Mouse (Mus musculus): ENCODE measurements around the gene Slc25a35. TPM values are rescaled to one million over a fixed set of nuclear protein-coding genes. Genes with fewer than 3 reads are reported as not detected.
"Not testable (repeated sequence)": the region's sequence is repeated elsewhere in the genome, so short reads cannot be mapped to it uniquely, and the experiment has no call there.

The Slc25a35 gene
- total RNA-seq, 1 experiment, result 2.7 TPM

DNA sequence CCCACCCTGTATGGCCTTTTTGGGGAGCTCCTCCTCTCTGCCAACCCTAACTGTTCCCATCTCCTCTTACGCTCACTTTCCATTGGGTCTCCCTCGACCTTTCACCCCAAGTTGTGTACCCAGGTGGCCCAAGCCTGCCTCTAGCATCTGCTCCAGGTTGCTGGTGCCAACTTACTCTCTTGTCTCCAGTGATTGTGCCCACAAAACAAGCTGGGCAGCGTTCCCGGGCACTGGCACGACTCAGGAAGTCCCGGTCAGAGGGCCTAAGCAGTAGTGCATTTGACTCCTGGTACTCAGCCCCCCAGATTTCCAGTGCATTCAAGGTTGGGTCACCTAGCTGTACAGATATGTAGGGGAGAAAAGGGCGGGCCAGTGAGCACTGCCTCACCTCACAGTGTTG is 25.2 kb downstream of the Slc25a35 start:
- TF ChIP-seq CHD2 (IDR thresholded peaks at IDR 0.05; ENCODE audit: low read depth, low read length), result no peak
- TF ChIP-seq HCFC1 (IDR thresholded peaks at IDR 0.05; ENCODE audit: borderline replicate concordance, insufficient read depth, low read length), result no peak
- TF ChIP-seq ZC3H11A (IDR thresholded peaks at IDR 0.05; ENCODE audit: borderline replicate concordance, low read depth, low read length), result no peak
- TF ChIP-seq ZNF384 (IDR thresholded peaks at IDR 0.05; ENCODE audit: low read depth, low read length), result no peak
- TF ChIP-seq MAFK (IDR thresholded peaks at IDR 0.05; ENCODE audit: insufficient read depth, low read depth, low read length), result no peak
- in situ Hi-C loops (cut with MboI; ENCODE audit: low sequenced_read_pairs in 2 of 2, unreplicated experiment in 2 of 2), result no loop called here
- no peaks in the 10 kb centered on the region for H3K9me3 ChIP-seq (ENCODE audit: control insufficient read depth, insufficient read depth, low read depth, low read length)

DNA sequence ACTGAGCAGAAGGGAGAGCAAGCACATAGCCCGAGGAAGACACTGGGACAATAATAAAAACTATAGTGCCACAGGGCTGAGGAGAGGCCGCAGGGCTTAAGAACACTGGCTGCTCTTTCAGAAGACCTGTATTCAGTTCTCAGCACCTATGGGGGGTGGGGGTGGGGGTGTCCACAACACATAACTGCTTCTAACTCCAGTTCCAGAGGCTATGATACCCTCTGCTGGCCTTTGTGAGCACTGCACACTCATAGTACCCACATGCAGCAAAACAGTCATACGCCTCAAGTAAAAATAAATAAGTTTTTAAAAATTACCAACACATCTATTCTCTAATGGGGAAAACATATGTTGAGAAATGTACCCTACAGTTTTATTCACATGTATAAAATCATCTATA is 26.4 kb downstream of the Slc25a35 start:
- H3K36me3 ChIP-seq (ENCODE audit: control insufficient read depth, insufficient read depth, low read length, poor library complexity, severe bottlenecking), result peaks cover 84% of the 10 kb centered on the region
- no peaks in the 10 kb centered on the region for H3K4me1 ChIP-seq (ENCODE audit: control insufficient read depth in 2 of 2, insufficient read depth in 2 of 2, low read length in 2 of 2, poor library complexity in 1 of 2)
- no peak overlapping the region for H3K27ac ChIP-seq (ENCODE audit: insufficient read depth, low read depth, low read length, poor library complexity, severe bottlenecking)
- no peak overlapping the region for H3K9ac ChIP-seq (ENCODE audit: insufficient read depth, low read depth, low read length, poor library complexity, severe bottlenecking)
- no peak for TF ChIP-seq CHD2 (IDR thresholded peaks at IDR 0.05; ENCODE audit: low read depth, low read length)
- TF ChIP-seq HCFC1 (IDR thresholded peaks at IDR 0.05; ENCODE audit: borderline replicate concordance, insufficient read depth, low read length), result no peak
- no peak for TF ChIP-seq ZC3H11A (IDR thresholded peaks at IDR 0.05; ENCODE audit: borderline replicate concordance, low read depth, low read length)
- TF ChIP-seq MAFK (IDR thresholded peaks at IDR 0.05; ENCODE audit: insufficient read depth, low read depth, low read length), result no peak
- TF ChIP-seq ZNF384 (IDR thresholded peaks at IDR 0.05; ENCODE audit: low read depth, low read length), result no peak
- no peak overlapping the region for H3K4me3 ChIP-seq (ENCODE audit: insufficient read depth in 1 of 2, low read depth in 1 of 2, low read length in 2 of 2, poor library complexity in 1 of 2, severe bottlenecking in 1 of 2)
- in situ Hi-C loops (cut with MboI; ENCODE audit: low sequenced_read_pairs in 2 of 2, unreplicated experiment in 2 of 2), result no loop called here
- H3K9me3 ChIP-seq (ENCODE audit: control insufficient read depth, insufficient read depth, low read depth, low read length), result no peaks in the 10 kb centered on the region
- no peak for DNase-seq (ENCODE audit: low read depth, low spot score)

More for the DNA sequence above, 25.2 kb downstream of the Slc25a35 start:
- peaks cover 78% of the 10 kb centered on the region for H3K36me3 ChIP-seq (ENCODE audit: control insufficient read depth, insufficient read depth, low read length, poor library complexity, severe bottlenecking)
- no peak for DNase-seq (ENCODE audit: low read depth, low spot score)
- H3K4me3 ChIP-seq (ENCODE audit: insufficient read depth in 1 of 2, low read depth in 1 of 2, low read length in 2 of 2, poor library complexity in 1 of 2, severe bottlenecking in 1 of 2), result no peak overlapping the region
- H3K9ac ChIP-seq (ENCODE audit: insufficient read depth, low read depth, low read length, poor library complexity, severe bottlenecking), result no peak overlapping the region
- H3K27ac ChIP-seq (ENCODE audit: insufficient read depth, low read depth, low read length, poor library complexity, severe bottlenecking), result no peak overlapping the region
- no peaks in the 10 kb centered on the region for H3K4me1 ChIP-seq (ENCODE audit: control insufficient read depth in 2 of 2, insufficient read depth in 2 of 2, low read length in 2 of 2, poor library complexity in 1 of 2)

DNA sequence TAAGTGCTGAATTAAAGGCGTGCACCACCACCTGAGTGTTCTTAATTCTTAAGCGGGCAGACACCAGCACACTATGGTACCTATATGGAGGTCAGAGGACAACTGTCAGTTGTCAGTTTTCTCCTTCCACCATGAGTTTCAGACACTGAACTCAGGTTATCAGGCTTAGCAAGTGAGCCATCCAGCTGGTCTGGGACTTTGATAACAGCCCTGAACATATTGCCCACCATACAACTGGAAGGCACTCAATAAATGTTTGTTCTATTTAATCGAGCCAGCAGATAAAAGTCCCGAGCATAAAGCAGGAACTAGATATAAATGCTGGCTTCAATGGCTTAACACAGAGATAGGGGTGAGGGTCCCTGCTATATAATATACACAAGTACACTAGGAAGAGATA is 29.1 kb downstream of the Slc25a35 start:
- no peak for DNase-seq (ENCODE audit: low read depth, low spot score)
- Histone ChIP-seq H3K9ac (ENCODE audit: insufficient read depth, low read depth, low read length, poor library complexity, severe bottlenecking) (no peak overlapping the region), H3K4me3 (ENCODE audit: insufficient read depth in 1 of 2, low read depth in 1 of 2, low read length in 2 of 2, poor library complexity in 1 of 2, severe bottlenecking in 1 of 2) (no peak overlapping the region), H3K27ac (ENCODE audit: insufficient read depth, low read depth, low read length, poor library complexity, severe bottlenecking) (no peak overlapping the region), H3K4me1 (ENCODE audit: control insufficient read depth in 2 of 2, insufficient read depth in 2 of 2, low read length in 2 of 2, poor library complexity in 1 of 2) (no peaks in the 10 kb centered on the region), H3K9me3 (ENCODE audit: control insufficient read depth, insufficient read depth, low read depth, low read length) (no peaks in the 10 kb centered on the region), H3K36me3 (ENCODE audit: control insufficient read depth, insufficient read depth, low read length, poor library complexity, severe bottlenecking) (peaks cover 84% of the 10 kb centered on the region)
- TF ChIP-seq ZNF384 (IDR thresholded peaks at IDR 0.05; ENCODE audit: low read depth, low read length) (no peak), MAFK (IDR thresholded peaks at IDR 0.05; ENCODE audit: insufficient read depth, low read depth, low read length) (no peak), ZC3H11A (IDR thresholded peaks at IDR 0.05; ENCODE audit: borderline replicate concordance, low read depth, low read length) (no peak)
- in situ Hi-C loops (cut with MboI; ENCODE audit: low sequenced_read_pairs in 2 of 2, unreplicated experiment in 2 of 2), result no loop called here

DNA sequence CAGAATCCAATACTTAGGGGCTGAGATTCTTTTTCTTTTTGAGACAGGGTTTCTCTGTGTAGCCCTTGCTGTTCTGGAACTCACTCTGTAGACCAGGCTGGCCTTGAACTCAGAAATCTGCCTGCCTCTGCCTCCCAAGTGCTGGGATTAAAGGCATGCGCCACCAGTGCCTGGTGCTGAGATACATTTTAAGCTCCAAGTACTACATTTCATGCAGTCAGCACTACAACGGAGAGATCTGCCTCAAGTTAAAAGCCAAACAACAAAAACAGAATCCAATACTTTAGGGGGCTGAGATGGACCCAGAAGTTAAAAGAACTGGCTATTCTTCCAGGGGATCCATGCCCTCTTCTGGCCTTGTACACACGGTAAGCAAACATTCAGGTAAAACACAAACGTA is 34.9 kb downstream of the Slc25a35 start:
- in situ Hi-C loops (cut with MboI; ENCODE audit: low sequenced_read_pairs in 2 of 2, unreplicated experiment in 2 of 2); H3K9me3 ChIP-seq (ENCODE audit: control insufficient read depth, insufficient read depth, low read depth, low read length); H3K9ac ChIP-seq (ENCODE audit: insufficient read depth, low read depth, low read length, poor library complexity, severe bottlenecking); H3K27ac ChIP-seq (ENCODE audit: insufficient read depth, low read depth, low read length, poor library complexity, severe bottlenecking); H3K4me3 ChIP-seq (ENCODE audit: insufficient read depth in 1 of 2, low read depth in 1 of 2, low read length in 2 of 2, poor library complexity in 1 of 2, severe bottlenecking in 1 of 2); H3K4me1 ChIP-seq (ENCODE audit: control insufficient read depth in 2 of 2, insufficient read depth in 2 of 2, low read length in 2 of 2, poor library complexity in 1 of 2); DNase-seq (ENCODE audit: low read depth, low spot score): not testable (repeated sequence)
- H3K36me3 ChIP-seq (ENCODE audit: control insufficient read depth, insufficient read depth, low read length, poor library complexity, severe bottlenecking), result peaks cover 69% of the 10 kb centered on the region

DNA sequence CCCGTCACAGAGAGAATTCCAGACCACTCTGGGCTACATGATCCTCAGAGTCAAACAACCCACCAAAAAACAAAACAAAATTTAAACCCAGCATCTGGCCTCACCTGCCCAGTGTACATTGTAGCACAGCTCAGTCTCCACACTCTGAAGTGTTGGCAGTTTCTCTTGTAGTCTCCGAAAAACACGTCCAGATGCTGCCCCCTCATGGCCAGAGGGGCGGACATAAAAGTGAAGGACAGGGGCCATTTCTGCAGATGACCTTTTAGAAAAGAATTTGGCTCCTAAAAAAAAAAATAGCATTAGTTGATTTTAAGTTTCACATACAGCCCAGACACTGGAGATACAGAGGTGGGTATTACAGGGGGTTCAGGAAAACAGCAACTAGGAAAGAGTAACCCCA is 35.7 kb downstream of the Slc25a35 start:
- TF ChIP-seq MAFK (IDR thresholded peaks at IDR 0.05; ENCODE audit: insufficient read depth, low read depth, low read length), result no peak
- no peak for TF ChIP-seq ZNF384 (IDR thresholded peaks at IDR 0.05; ENCODE audit: low read depth, low read length)
- no peak for TF ChIP-seq CHD2 (IDR thresholded peaks at IDR 0.05; ENCODE audit: low read depth, low read length)
- TF ChIP-seq ZC3H11A (IDR thresholded peaks at IDR 0.05; ENCODE audit: borderline replicate concordance, low read depth, low read length), result no peak
- TF ChIP-seq HCFC1 (IDR thresholded peaks at IDR 0.05; ENCODE audit: borderline replicate concordance, insufficient read depth, low read length), result no peak
- no peak overlapping the region for H3K27ac ChIP-seq (ENCODE audit: insufficient read depth, low read depth, low read length, poor library complexity, severe bottlenecking)
- H3K4me1 ChIP-seq (ENCODE audit: control insufficient read depth in 2 of 2, insufficient read depth in 2 of 2, low read length in 2 of 2, poor library complexity in 1 of 2), result peaks cover 0 to 6% of the 10 kb centered on the region in 2 experiments; a peak in 2 of 4 replicates
- DNase-seq (ENCODE audit: low read depth, low spot score), result no peak
- in situ Hi-C loops (cut with MboI; ENCODE audit: low sequenced_read_pairs in 2 of 2, unreplicated experiment in 2 of 2), result no loop called here
- H3K9ac ChIP-seq (ENCODE audit: insufficient read depth, low read depth, low read length, poor library complexity, severe bottlenecking), result no peak overlapping the region
- H3K9me3 ChIP-seq (ENCODE audit: control insufficient read depth, insufficient read depth, low read depth, low read length), result no peaks in the 10 kb centered on the region
- no peak overlapping the region for H3K4me3 ChIP-seq (ENCODE audit: insufficient read depth in 1 of 2, low read depth in 1 of 2, low read length in 2 of 2, poor library complexity in 1 of 2, severe bottlenecking in 1 of 2)
- H3K36me3 ChIP-seq (ENCODE audit: control insufficient read depth, insufficient read depth, low read length, poor library complexity, severe bottlenecking), result peaks cover 61% of the 10 kb centered on the region
